Mouse (Mus musculus) hindbrain, embryonic 14.5 days (tissue): Measurements from ENCODE around the gene C1ql4. TPM values are rescaled to one million over a fixed set of nuclear protein-coding genes. Genes with fewer than 3 reads are reported as not detected.
A peak's percentile ranks its signal among the peaks of the same experiment; 100 is the strongest.

ENCODE experiments used
- ATAC-seq: fragments of 200-750 bp; cut with Nextera tagmentation; 2 replicates; pipeline ENCODE4 v1.8.0; 2017; ENCODE audit warnings: moderate number of reproducible peaks, mild to moderate bottlenecking, moderate TSS enrichment, moderate library complexity; ENCODE audit not compliant: low FRiP score
- DNase-seq: peaks from one replicate; pipeline ENCODE4 v3.0.0-alpha.2; 2015; ENCODE audit warnings: low spot score
- H3K27ac ChIP-seq: fragments of 300-500 bp; sonication (generic); 2 replicates; pipeline ENCODE4 v1.5.1; 2014; ENCODE audit warnings: mild to moderate bottlenecking, moderate library complexity
- H3K27me3 ChIP-seq: fragments of 300-500 bp; sonication (generic); 2 replicates; pipeline ENCODE4 v1.6.1; 2014; ENCODE audit warnings: mild to moderate bottlenecking, low read length, mixed read lengths; ENCODE audit not compliant: control insufficient read depth, insufficient read depth
- H3K36me3 ChIP-seq: fragments of 300-500 bp; sonication (generic); replicated peaks from 2 replicates; pipeline ENCODE4 v1.6.1; 2014; ENCODE audit not compliant: control insufficient read depth, insufficient read depth
- H3K4me1 ChIP-seq: fragments of 300-500 bp; sonication (generic); replicated peaks from 2 replicates; pipeline ENCODE4 v1.6.1; 2014; ENCODE audit warnings: antibody characterized with exemption, low read length, mixed read lengths; ENCODE audit not compliant: control insufficient read depth, insufficient read depth
- H3K4me2 ChIP-seq: fragments of 300-500 bp; sonication (generic); replicated peaks from 2 replicates; pipeline ENCODE4 v1.6.1; 2014; ENCODE audit warnings: mild to moderate bottlenecking, moderate library complexity
- H3K4me3 ChIP-seq: fragments of 300-500 bp; sonication (generic); replicated peaks from 2 replicates; pipeline ENCODE4 v1.5.1; 2014; ENCODE audit warnings: mild to moderate bottlenecking, low read length
- H3K9ac ChIP-seq: fragments of 300-500 bp; sonication (generic); 2 replicates; pipeline ENCODE4 v1.6.1; 2014
- H3K9me3 ChIP-seq: fragments of 300-500 bp; sonication (generic); 2 replicates; pipeline ENCODE4 v1.6.1; 2016; ENCODE audit warnings: low read length; ENCODE audit not compliant: control insufficient read depth
- WGBS: fragments of 180-500 bp; shearing (Covaris S2); extraction: QIAGEN DNeasy Blood & Tissue Kit; methylation state at CpG from one replicate; pipeline ENCODE4 v1.1.7; 2014; 5-methylcytosine and 5-hydroxymethylcytosine counted together
- polyA plus RNA-seq: library from polyadenylated mRNA; unstranded; fragments of >200 nt; fragmentation: Nextera tagmentation; extraction: Ambion mirVana; gene quantifications from 2 replicates; pipeline ENCODE4 v1.2.1, GENCODE M21; 2014

The C1ql4 gene
- polyA plus RNA-seq, 1 experiment from 2014 or later = 4.7 TPM

GRCm38 (mm10) chr15:99120814-99121213, 33.2 kb upstream of the C1ql4 start:
- H3K4me1 ChIP-seq = no peaks in the 10 kb centered on the region
- no peak overlapping the region for H3K9ac ChIP-seq
- 15% methylated on average over 11 of the region's 11 CpGs for WGBS
- ATAC-seq (no peak), DNase-seq (no peak)
- H3K27me3 ChIP-seq = no peaks in the 10 kb centered on the region
- H3K9me3 ChIP-seq = no peaks in the 10 kb centered on the region
- no peak overlapping the region for H3K27ac ChIP-seq
- H3K36me3 ChIP-seq = no peaks in the 10 kb centered on the region
- no peak overlapping the region for H3K4me2 ChIP-seq
- H3K4me3 ChIP-seq = no peak overlapping the region

DNA sequence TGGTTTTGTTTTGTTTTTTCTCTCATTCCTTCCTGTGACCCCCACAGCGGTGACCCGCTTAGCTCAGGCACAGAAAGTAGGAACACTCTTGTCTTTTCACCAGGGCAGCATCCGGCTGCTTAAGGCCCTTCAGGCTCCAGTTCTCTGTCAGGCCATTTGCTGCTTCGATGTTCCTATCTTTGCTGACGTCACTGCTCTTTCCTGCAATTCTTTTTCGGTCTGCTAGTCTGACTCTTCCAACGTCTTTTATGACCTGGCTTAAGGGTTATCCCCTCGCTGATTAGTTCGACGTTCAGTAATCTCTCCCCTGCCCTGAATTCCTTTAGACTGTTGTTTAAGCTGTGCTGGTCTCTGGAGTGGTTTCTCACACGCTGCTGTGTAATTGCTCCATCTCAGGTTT, 28.9 kb upstream of the C1ql4 start:
- H3K27ac ChIP-seq = no peak overlapping the region
- no peaks in the 10 kb centered on the region for H3K9me3 ChIP-seq
- no peak overlapping the region for H3K4me2 ChIP-seq
- H3K4me1 ChIP-seq = no peaks in the 10 kb centered on the region
- no peaks in the 10 kb centered on the region for H3K36me3 ChIP-seq
- 74% methylated on average over 11 of the region's 11 CpGs for WGBS
- H3K4me3 ChIP-seq = no peak overlapping the region
- no peak overlapping the region for H3K9ac ChIP-seq
- ATAC-seq (no peak), DNase-seq (no peak)
- H3K27me3 ChIP-seq = no peaks in the 10 kb centered on the region

DNA sequence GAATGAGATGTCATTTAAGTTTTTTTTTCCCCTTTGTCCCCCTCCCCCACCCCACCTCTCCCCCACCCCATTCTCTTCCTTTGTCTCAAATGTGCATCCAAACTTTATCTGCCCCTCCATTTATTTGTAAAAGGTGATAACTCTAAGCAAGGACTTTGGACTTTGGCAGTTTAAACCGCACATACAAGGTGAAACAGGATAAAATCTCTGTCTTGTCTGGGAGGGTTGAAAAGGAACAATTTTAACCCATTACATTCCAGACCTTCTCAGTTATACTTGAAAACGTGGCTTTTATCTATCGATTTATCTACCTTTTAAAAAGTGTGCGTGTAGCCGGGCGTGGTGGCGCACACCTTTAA, 27.4 kb upstream of the C1ql4 start:
- ATAC-seq (no peak), DNase-seq (no peak)
- H3K27ac ChIP-seq = no peak overlapping the region
- H3K9me3 ChIP-seq = no peaks in the 10 kb centered on the region
- 87% methylated on average over 7 of the region's 7 CpGs for WGBS
- no peaks in the 10 kb centered on the region for H3K4me1 ChIP-seq
- no peak overlapping the region for H3K4me3 ChIP-seq
- no peaks in the 10 kb centered on the region for H3K27me3 ChIP-seq
- no peak overlapping the region for H3K4me2 ChIP-seq
- H3K9ac ChIP-seq = no peak overlapping the region
- H3K36me3 ChIP-seq = no peaks in the 10 kb centered on the region

- no peak for DNase-seq
- no peak overlapping the region for H3K9ac ChIP-seq
- no peaks in the 10 kb centered on the region for H3K36me3 ChIP-seq
- no peaks in the 10 kb centered on the region for H3K9me3 ChIP-seq
- no peaks in the 10 kb centered on the region for H3K27me3 ChIP-seq
- no peak for ATAC-seq
- no peak overlapping the region for H3K27ac ChIP-seq
- no peak overlapping the region for H3K4me3 ChIP-seq
- no peaks in the 10 kb centered on the region for H3K4me1 ChIP-seq
- WGBS = 40% methylated on average over 14 of the region's 14 CpGs
- no peak overlapping the region for H3K4me2 ChIP-seq
Observed at GRCm38 (mm10) chr15:99114312-99115064, 26.9 kb upstream of the C1ql4 start.

DNA sequence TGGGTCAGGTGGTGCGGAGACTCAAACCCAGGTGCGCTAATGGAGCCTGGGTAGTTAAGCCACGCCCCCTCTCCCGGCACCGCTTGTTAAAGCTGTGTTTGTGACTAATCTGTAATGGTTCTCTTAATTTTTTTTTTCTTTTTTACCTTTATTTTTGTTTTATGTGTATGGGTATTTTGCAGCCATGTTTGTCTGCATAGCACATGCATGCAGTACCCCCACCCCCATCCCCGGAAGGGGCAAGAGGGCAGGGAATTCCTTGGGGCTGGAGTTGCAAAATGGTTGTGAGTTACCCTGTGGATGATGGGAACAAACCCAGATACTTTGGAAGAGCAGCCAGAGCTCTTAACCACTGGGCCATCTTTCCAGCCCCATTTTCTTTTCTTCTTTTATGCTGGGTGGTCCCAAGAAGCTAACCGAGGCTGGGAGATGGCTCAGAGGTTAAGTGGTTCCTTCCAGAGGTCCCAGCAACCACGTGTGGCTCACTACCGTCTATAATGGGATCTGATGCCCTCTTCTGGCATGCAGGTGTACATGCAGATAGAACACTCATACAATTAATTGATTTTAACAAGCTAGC, 25.9 kb upstream of the C1ql4 start:
- H3K27ac ChIP-seq = no peak overlapping the region
- H3K9me3 ChIP-seq = no peaks in the 10 kb centered on the region
- no peak for ATAC-seq
- no peaks in the 10 kb centered on the region for H3K4me1 ChIP-seq
- H3K36me3 ChIP-seq = no peaks in the 10 kb centered on the region
- no peak overlapping the region for H3K9ac ChIP-seq
- no peaks in the 10 kb centered on the region for H3K27me3 ChIP-seq
- WGBS = 8% methylated on average over 9 of the region's 9 CpGs
- H3K4me3 ChIP-seq = no peak overlapping the region
- 0 out of 2 replicates have a peak overlapping the region, but pooled peaks have one; percentile 3 for H3K4me2 ChIP-seq
- DNase-seq = no peak

GRCm38 (mm10) chr15:99112843-99113395, 25.3 kb upstream of the C1ql4 start:
- no peak overlapping the region for H3K4me3 ChIP-seq
- H3K9me3 ChIP-seq = no peaks in the 10 kb centered on the region
- H3K4me2 ChIP-seq = 0 out of 2 replicates have a peak overlapping the region, but pooled peaks have one; percentile 3
- H3K36me3 ChIP-seq = no peaks in the 10 kb centered on the region
- H3K4me1 ChIP-seq = no peaks in the 10 kb centered on the region
- ATAC-seq (no peak), DNase-seq (no peak)
- WGBS = 60% methylated on average over 11 of the region's 11 CpGs
- H3K27ac ChIP-seq = no peak overlapping the region
- H3K27me3 ChIP-seq = no peaks in the 10 kb centered on the region
- H3K9ac ChIP-seq = no peak overlapping the region

- no peaks in the 10 kb centered on the region for H3K4me1 ChIP-seq
Observed at GRCm38 (mm10) chr15:99111809-99112208, 24.2 kb upstream of the C1ql4 start.

GRCm38 (mm10) chr15:99111139-99111538, 23.5 kb upstream of the C1ql4 start:
- H3K36me3 ChIP-seq = no peaks in the 10 kb centered on the region
- H3K4me3 ChIP-seq = no peak overlapping the region
- no peaks in the 10 kb centered on the region for H3K9me3 ChIP-seq
- no peak overlapping the region for H3K27ac ChIP-seq
- no peaks in the 10 kb centered on the region for H3K27me3 ChIP-seq
- no peaks in the 10 kb centered on the region for H3K4me1 ChIP-seq
- DNase-seq = no peak
- ATAC-seq = no peak
- H3K4me2 ChIP-seq = no peak overlapping the region
- H3K9ac ChIP-seq = no peak overlapping the region
- WGBS = 85% methylated on average over 3 of the region's 3 CpGs

More at GRCm38 (mm10) chr15:99111809-99112208, 24.2 kb upstream of the C1ql4 start:
- H3K27me3 ChIP-seq = no peaks in the 10 kb centered on the region
- no peak overlapping the region for H3K4me3 ChIP-seq
- H3K9ac ChIP-seq = no peak overlapping the region
- 77% methylated on average over 4 of the region's 4 CpGs for WGBS
- no peak overlapping the region for H3K27ac ChIP-seq
- ATAC-seq (no peak), DNase-seq (no peak)
- H3K36me3 ChIP-seq = no peaks in the 10 kb centered on the region
- H3K9me3 ChIP-seq = no peaks in the 10 kb centered on the region
- no peak overlapping the region for H3K4me2 ChIP-seq

DNA sequence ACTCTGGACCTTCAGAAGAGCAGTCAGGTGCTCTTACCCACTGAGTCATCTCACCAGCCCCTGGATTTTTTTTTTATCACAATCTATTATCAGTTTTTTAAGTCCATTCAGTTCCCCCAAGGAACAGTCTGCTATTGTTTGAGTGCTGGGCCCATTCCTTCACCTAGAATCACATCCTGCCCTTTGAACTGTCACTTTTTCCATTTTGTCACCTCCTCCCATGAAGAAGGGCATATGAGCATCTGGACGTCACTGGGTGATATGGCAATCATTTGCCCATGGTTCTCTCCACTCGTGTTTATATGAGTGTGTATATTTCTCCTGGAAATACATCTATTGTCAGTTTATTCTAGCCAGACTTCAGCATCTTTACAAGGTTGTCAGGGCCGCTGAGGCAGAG, 20.2 kb upstream of the C1ql4 start:
- Histone ChIP-seq H3K4me1 (no peaks in the 10 kb centered on the region), H3K4me3 (no peak overlapping the region), H3K27me3 (no peaks in the 10 kb centered on the region), H3K9me3 (no peaks in the 10 kb centered on the region), H3K4me2 (no peak overlapping the region), H3K36me3 (no peaks in the 10 kb centered on the region), H3K9ac (no peak overlapping the region), H3K27ac (no peak overlapping the region)
- ATAC-seq (no peak), DNase-seq (no peak)
- WGBS = 82% methylated on average over 3 of the region's 3 CpGs
